In genomic region chr11:116384171-116384570, GRCm38 (mm10) we compare ENCODE assay signal across 18 mouse cellular contexts. TPM values are rescaled to one million over a fixed set of nuclear protein-coding genes. Genes with fewer than 3 reads are reported as not detected.
DNase-seq lines count a peak whose midpoint lies in the region; ATAC-seq and TF ChIP-seq lines count a peak whose summit lies in the region.
"Had no signal": no experiment of that assay in that cellular context is flagged by ENCODE, and none has a peak within 500 bp of the region (broad histone marks: within the 10 kb centered on the region; RNA-seq: fewer than 3 reads in every experiment).

No protein-coding gene starts in this region.

- H3K27ac ChIP-seq in kidney, embryonic 14.5 days (ENCODE audit: low read depth, low read length), result peak overlapping the region; percentile 59; the same call in 1 of the 2 replicates
- no peak overlapping the region for H3K27ac ChIP-seq in midbrain, postnatal 0 days (ENCODE audit: low read depth, low read length)
- H3K27ac ChIP-seq: hindbrain, embryonic 10.5 days; liver, embryonic 12.5 days; midbrain, embryonic 15.5 days had no signal

- H3K4me1 ChIP-seq in kidney, embryonic 14.5 days (ENCODE audit: control insufficient read depth, insufficient read depth, low read length), result peaks cover 19% of the 10 kb centered on the region
- no peaks in the 10 kb centered on the region for H3K4me1 ChIP-seq in midbrain, postnatal 0 days (ENCODE audit: insufficient read depth, low read length)

- no peak for ATAC-seq in kidney, embryonic 14.5 days (ENCODE audit: low FRiP score, low TSS enrichment)
- no peak for ATAC-seq in erythroblast, adult 5-6 weeks (replicated peaks; ENCODE audit: low FRiP score, poor library complexity, severe bottlenecking)
- ATAC-seq in midbrain, postnatal 0 days (ENCODE audit: low FRiP score), result no peak
- ATAC-seq: forebrain, embryonic 16.5 days; liver, embryonic 12.5 days; midbrain, embryonic 15.5 days had no signal

- no peaks in the 10 kb centered on the region for H3K36me3 ChIP-seq in kidney, embryonic 14.5 days (ENCODE audit: control insufficient read depth, insufficient read depth, low read length)
- H3K36me3 ChIP-seq in midbrain, postnatal 0 days (ENCODE audit: insufficient read depth, low read length), result peaks cover 8% of the 10 kb centered on the region; the same call in 1 of the 2 replicates
- H3K36me3 ChIP-seq: liver, embryonic 12.5 days; midbrain, embryonic 15.5 days had no signal

- no peaks in the 10 kb centered on the region for H3K27me3 ChIP-seq in kidney, embryonic 14.5 days (ENCODE audit: control insufficient read depth, insufficient read depth, low read length)
- no peaks in the 10 kb centered on the region for H3K27me3 ChIP-seq in midbrain, postnatal 0 days (ENCODE audit: insufficient read depth, low read length)
- H3K27me3 ChIP-seq: liver, embryonic 12.5 days; midbrain, embryonic 15.5 days had no signal

- H3K9me3 ChIP-seq in kidney, embryonic 14.5 days (ENCODE audit: control insufficient read depth, low read length), result no peaks in the 10 kb centered on the region
- H3K9me3 ChIP-seq in midbrain, postnatal 0 days (ENCODE audit: low read length), result no peaks in the 10 kb centered on the region
- H3K9me3 ChIP-seq: hindbrain, embryonic 10.5 days; liver, embryonic 12.5 days; midbrain, embryonic 15.5 days had no signal

- TF ChIP-seq CTCF in midbrain, postnatal 0 days (IDR thresholded peaks at IDR 0.05), result no peak

- H3K4me2 ChIP-seq in kidney, embryonic 14.5 days (replicated peaks; ENCODE audit: low read depth, low read length), result no peak overlapping the region
- no peak overlapping the region for H3K4me2 ChIP-seq in midbrain, postnatal 0 days (ENCODE audit: low read depth, low read length, poor library complexity, severe bottlenecking)
- H3K4me2 ChIP-seq: liver, embryonic 12.5 days; midbrain, embryonic 15.5 days had no signal

- H3K9ac ChIP-seq in kidney, embryonic 14.5 days (ENCODE audit: low read depth, low read length), result no peak overlapping the region
- no peak overlapping the region for H3K9ac ChIP-seq in midbrain, postnatal 0 days (replicated peaks; ENCODE audit: low read length, poor library complexity, severe bottlenecking)
- H3K9ac ChIP-seq: liver, embryonic 12.5 days; midbrain, embryonic 15.5 days had no signal

- DNase-seq in kidney, postnatal 4 days, result no peak
- peak; percentile 73 for DNase-seq in adrenal gland, adult 2 months
- DNase-seq in adrenal gland, postnatal 10 days, result peak; percentile 60
- DNase-seq in gastrocnemius, postnatal 25 days, result peak; percentile 61
- no peak for DNase-seq in midbrain, postnatal 0 days (ENCODE audit: low spot score)
- DNase-seq: cerebellum, adult 9-10 months; kidney, adult 2 months; left cerebral cortex, postnatal 4 days; lung, adult 2 months; lung, postnatal 36 days; thymus, postnatal 36 days had no signal

- no peak overlapping the region for H3K4me3 ChIP-seq in kidney, embryonic 14.5 days (ENCODE audit: low read length)
- H3K4me3 ChIP-seq in midbrain, postnatal 0 days (ENCODE audit: low read depth, low read length), result no peak overlapping the region
- H3K4me3 ChIP-seq: hindbrain, embryonic 10.5 days; liver, embryonic 12.5 days; midbrain, embryonic 15.5 days had no signal

- 60% methylated on average over 11 of the region's 11 CpGs for WGBS in kidney, embryonic 14.5 days
- 75% methylated on average over 11 of the region's 11 CpGs for WGBS in midbrain, postnatal 0 days

RNA-seq across cellular contexts. Expression of gene Rnf157, which starts 28.7 kb away (rescaled TPM):
- 9.1 and 14.1 TPM in 2 replicates for polyA plus RNA-seq in kidney, embryonic 14.5 days (2014; fragmentation: Nextera tagmentation; extraction: Ambion mirVana)
- 1 to 10 TPM; 6.8 to 7.2 TPM for total RNA-seq in adrenal gland, adult 2 months (2021)
- 4.6 and 5.5 TPM in 2 replicates for polyA plus RNA-seq in adrenal gland, adult 2 months (2012; rRNA removed)
- total RNA-seq in adrenal gland, postnatal 10 days (2021), result 10 to 100 TPM; 11.2 to 16.5 TPM
- 10 to 100 TPM; 21.8 to 31.4 TPM for total RNA-seq in gastrocnemius, postnatal 25 days (2021)
- 0.63 and 1.7 TPM in 2 replicates for total RNA-seq in erythroblast, adult 5-6 weeks (2015; ENCODE audit: low replicate concordance)
- total RNA-seq in erythroblast, adult 5-6 weeks (2017; ENCODE audit: low replicate concordance), result 2.0 and 2.1 TPM in 2 replicates
- total RNA-seq in midbrain, postnatal 0 days (2014; rRNA removed), result 113 and 138 TPM in 2 replicates
- polyA plus RNA-seq in midbrain, postnatal 0 days (2015; fragmentation: Nextera tagmentation; extraction: Ambion mirVana), result 53.7 and 57.0 TPM in 2 replicates

RNA-seq across cellular contexts. Expression of gene Foxj1, which starts 49.0 kb away (rescaled TPM):
- polyA plus RNA-seq in kidney, embryonic 14.5 days (2014; fragmentation: Nextera tagmentation; extraction: Ambion mirVana), result 1.2 and 1.8 TPM in 2 replicates
- total RNA-seq in adrenal gland, adult 2 months (2021), result under 1 TPM in 1 of 2 experiments, not detected in 1; 0.14 TPM
- 0.19 and 0.26 TPM in 2 replicates for polyA plus RNA-seq in adrenal gland, adult 2 months (2012; rRNA removed)
- under 1 TPM; 0.18 to 0.30 TPM for total RNA-seq in adrenal gland, postnatal 10 days (2021)
- total RNA-seq in gastrocnemius, postnatal 25 days (2021), result under 1 TPM in 1 of 2 experiments, not detected in 1; 0.27 TPM
- not detected in 2 replicates for total RNA-seq in erythroblast, adult 5-6 weeks (2015; ENCODE audit: low replicate concordance)
- not detected in 2 replicates for total RNA-seq in erythroblast, adult 5-6 weeks (2017; ENCODE audit: low replicate concordance)
- 24.1 and 37.5 TPM in 2 replicates for total RNA-seq in midbrain, postnatal 0 days (2014; rRNA removed)
- polyA plus RNA-seq in midbrain, postnatal 0 days (2015; fragmentation: Nextera tagmentation; extraction: Ambion mirVana), result 9.6 and 12.1 TPM in 2 replicates
- total RNA-seq: common myeloid progenitor, adult 5-6 weeks had no signal

RNA-seq across cellular contexts. Expression of gene Ubald2, which starts 49.7 kb away (rescaled TPM):
- 79.7 and 80.8 TPM in 2 replicates for polyA plus RNA-seq in kidney, embryonic 14.5 days (2014; fragmentation: Nextera tagmentation; extraction: Ambion mirVana)
- total RNA-seq in adrenal gland, adult 2 months (2021), result 10 to 100 TPM; 16.3 to 35.2 TPM
- 119 and 158 TPM in 2 replicates for polyA plus RNA-seq in adrenal gland, adult 2 months (2012; rRNA removed)
- 10 to 100 TPM; 47.9 to 51.1 TPM for total RNA-seq in adrenal gland, postnatal 10 days (2021)
- total RNA-seq in gastrocnemius, postnatal 25 days (2021), result 10 to 100 TPM; 35.9 to 40.4 TPM
- total RNA-seq in erythroblast, adult 5-6 weeks (2015; ENCODE audit: low replicate concordance), result 46.6 and 59.0 TPM in 2 replicates
- total RNA-seq in erythroblast, adult 5-6 weeks (2017; ENCODE audit: low replicate concordance), result 27.0 and 41.7 TPM in 2 replicates
- 81.0 and 85.9 TPM in 2 replicates for total RNA-seq in midbrain, postnatal 0 days (2014; rRNA removed)
- 40.1 and 40.9 TPM in 2 replicates for polyA plus RNA-seq in midbrain, postnatal 0 days (2015; fragmentation: Nextera tagmentation; extraction: Ambion mirVana)

Comparison
In these comparisons a context has a peak if more than half of its experiments do, and no peak if none do; other contexts are left out.
1. DNase-seq: peak in adrenal gland, adult 2 months (single experiment), adrenal gland, postnatal 10 days (single experiment) and gastrocnemius, postnatal 25 days (single experiment); none in kidney, postnatal 4 days (0 of 2) and midbrain, postnatal 0 days (single experiment).
2. RNA of gene Foxj1, which starts 49.0 kb away (total RNA-seq): 24.1 to 37.5 TPM in midbrain, postnatal 0 days; 0.18 to 0.30 TPM in adrenal gland, postnatal 10 days, 0.27 TPM in gastrocnemius, postnatal 25 days, 0.14 TPM in adrenal gland, adult 2 months and not detected in erythroblast, adult 5-6 weeks; every median in the first group is over 10 times any median in the second.